Mouse (Mus musculus): ENCODE measurements around the gene Cep170.

GRCm38 (mm10) chr1:176851401-176851800 is 37.5 kb upstream of the Cep170 start:
- no peak for TF ChIP-seq POLR2A (IDR thresholded peaks at IDR 0.05; ENCODE audit: control insufficient read depth, extremely low read depth, insufficient read depth, low read length, poor library complexity)
- no peak for TF ChIP-seq CTCF (IDR thresholded peaks at IDR 0.05; ENCODE audit: borderline replicate concordance, control insufficient read depth, extremely low read depth, insufficient read depth, low read length, poor library complexity)
